Mouse (Mus musculus) liver, embryonic 14.5 days (tissue): ENCODE measurements around the gene Afp. TPM values are rescaled to one million over a fixed set of nuclear protein-coding genes. Genes with fewer than 3 reads are reported as not detected.

Experiments used
- ATAC-seq: fragments of 200-750 bp; cut with Nextera tagmentation; 2 replicates; pipeline ENCODE4 v1.8.0; 2017; ENCODE audit warnings: moderate number of reproducible peaks, mild to moderate bottlenecking, moderate library complexity; ENCODE audit not compliant: insufficient read depth
- DNase-seq, 3 experiments: peaks; one replicate each; pipeline ENCODE4 v3.0.0-alpha.2; 2012 to 2013; ENCODE audit warnings: low read depth in 3 of 3, low spot score in 3 of 3
- H3K27ac ChIP-seq: fragments of 300-500 bp; sonication (generic); 2 replicates; pipeline ENCODE4 v1.5.1; 2014; ENCODE audit warnings: moderate library complexity, mild to moderate bottlenecking, control low read depth, inconsistent platforms
- H3K27me3 ChIP-seq: fragments of 300-500 bp; sonication (generic); 2 replicates; pipeline ENCODE4 v1.6.1; 2014; ENCODE audit warnings: mild to moderate bottlenecking, low read length, moderate library complexity; ENCODE audit not compliant: control insufficient read depth, insufficient read depth
- H3K36me3 ChIP-seq: fragments of 300-500 bp; sonication (generic); replicated peaks from 2 replicates; pipeline ENCODE4 v1.6.1; 2014; ENCODE audit warnings: low read depth; ENCODE audit not compliant: control insufficient read depth, insufficient read depth
- H3K4me1 ChIP-seq, 2 experiments: fragments of 200-500 bp in 1 of 2; fragments of 300-500 bp in 1 of 2; sonication (generic) in 1 of 2; replicated peaks; 2 replicates each; pipeline ENCODE4 v1.6.1; 2012 to 2014; ENCODE audit warnings: antibody characterized with exemption in 1 of 2, inconsistent platforms in 1 of 2, low read length in 1 of 2; ENCODE audit not compliant: control insufficient read depth in 2 of 2, insufficient read depth in 2 of 2
- H3K4me2 ChIP-seq: fragments of 300-500 bp; sonication (generic); 2 replicates; pipeline ENCODE4 v1.6.1; 2014; ENCODE audit warnings: low read depth, mild to moderate bottlenecking, control low read depth, moderate library complexity
- H3K4me3 ChIP-seq, 2 experiments: fragments of 200-500 bp in 1 of 2; fragments of 300-500 bp in 1 of 2; sonication (generic) in 1 of 2; 2 replicates each; pipeline ENCODE4 v1.5.1; 2012 to 2014; ENCODE audit warnings: low read depth in 2 of 2, low read length in 2 of 2, mild to moderate bottlenecking in 2 of 2, control low read depth in 1 of 2, inconsistent platforms in 1 of 2, moderate library complexity in 1 of 2; ENCODE audit not compliant: insufficient read depth in 1 of 2
- H3K9ac ChIP-seq: fragments of 300-500 bp; sonication (generic); replicated peaks from 2 replicates; pipeline ENCODE4 v1.6.1; 2014; ENCODE audit warnings: mild to moderate bottlenecking, control low read depth, moderate library complexity
- H3K9me3 ChIP-seq: fragments of 300-500 bp; sonication (generic); 2 replicates; pipeline ENCODE4 v1.6.1; 2016; ENCODE audit warnings: low read length, mixed read lengths; ENCODE audit not compliant: control insufficient read depth
- CTCF ChIP-seq: IDR thresholded peaks from 2 replicates; pipeline ENCODE4 v1.5.1; 2016; ENCODE audit warnings: antibody characterized with exemption, low read depth, control low read depth
- EP300 ChIP-seq: IDR thresholded peaks from 2 replicates; pipeline ENCODE4 v1.6.1; 2016; ENCODE audit warnings: antibody characterized with exemption, low read depth
- WGBS: fragments of 180-500 bp; shearing (Covaris S2); extraction: QIAGEN DNeasy Blood & Tissue Kit; methylation state at CpG from one replicate; pipeline ENCODE4 v1.1.7; 2014; ENCODE audit not compliant: insufficient replicate concordance; 5-methylcytosine and 5-hydroxymethylcytosine counted together
- polyA plus RNA-seq, 2 experiments: library from polyadenylated mRNA; depleted of rRNA in 1 of 2; stranded (reverse) in 1 of 2; unstranded in 1 of 2; fragments of >200 nt; fragmentation: Nextera tagmentation in 1 of 2; extraction: Ambion mirVana in 1 of 2; gene quantifications; 2 replicates each; pipeline versions ENCODE4 v1.2.1 to v1.2.3; 2012 to 2014

The Afp gene
- polyA plus RNA-seq, 2 experiments: 8,021 to 11,484 TPM

- DNase-seq (no peak), ATAC-seq (peak; percentile 47)
- no peak overlapping the region for H3K27ac ChIP-seq
- no peak overlapping the region for H3K4me2 ChIP-seq
- no peaks in the 10 kb centered on the region for H3K36me3 ChIP-seq
- TF ChIP-seq EP300 (no peak), CTCF (no peak)
- H3K27me3 ChIP-seq: no peaks in the 10 kb centered on the region
- no peak overlapping the region for H3K4me3 ChIP-seq
- H3K4me1 ChIP-seq: no peaks in the 10 kb centered on the region
- 67% methylated on average over 5 of the region's 5 CpGs for WGBS
- H3K9me3 ChIP-seq: no peaks in the 10 kb centered on the region
- no peak overlapping the region for H3K9ac ChIP-seq
Observed at GRCm38 (mm10) chr5:90509828-90510592, 19.5 kb downstream of the Afp start.

GRCm38 (mm10) chr5:90512288-90512955, 21.9 kb downstream of the Afp start:
- TF ChIP-seq EP300: no peak
- 0 out of 2 replicates have a peak, but pooled peaks have one; percentile 3 for TF ChIP-seq CTCF
- H3K4me1 ChIP-seq: no peaks in the 10 kb centered on the region
- no peaks in the 10 kb centered on the region for H3K36me3 ChIP-seq
- no peaks in the 10 kb centered on the region for H3K27me3 ChIP-seq
- H3K4me2 ChIP-seq: no peak overlapping the region
- DNase-seq (no peak), ATAC-seq (no peak)
- no peaks in the 10 kb centered on the region for H3K9me3 ChIP-seq
- no peak overlapping the region for H3K9ac ChIP-seq
- WGBS: 51% methylated on average over 6 of the region's 6 CpGs
- no peak overlapping the region for H3K27ac ChIP-seq
- H3K4me3 ChIP-seq: no peak overlapping the region

GRCm38 (mm10) chr5:90515561-90515960, 25.0 kb downstream of the Afp start:
- ATAC-seq (no peak), DNase-seq (no peak)
- H3K4me2 ChIP-seq: no peak overlapping the region
- WGBS: 64% methylated on average over 6 of the region's 6 CpGs
- H3K9ac ChIP-seq: no peak overlapping the region
- no peak overlapping the region for H3K27ac ChIP-seq
- no peak overlapping the region for H3K4me3 ChIP-seq
- no peaks in the 10 kb centered on the region for H3K4me1 ChIP-seq
- TF ChIP-seq CTCF: no peak
- no peak for TF ChIP-seq EP300
- no peaks in the 10 kb centered on the region for H3K36me3 ChIP-seq
- H3K27me3 ChIP-seq: no peaks in the 10 kb centered on the region
- no peaks in the 10 kb centered on the region for H3K9me3 ChIP-seq

GRCm38 (mm10) chr5:90518356-90519100, 28.0 kb downstream of the Afp start, which contains the start of gene Afm:
Gene Afm (plus strand): TSS chr5:90518932.
- no peak for TF ChIP-seq EP300
- no peak for TF ChIP-seq CTCF
- WGBS: 60% methylated on average over 6 of the region's 6 CpGs
- DNase-seq (no peak), ATAC-seq (no peak)
- Histone ChIP-seq H3K27ac (no peak within 1 kb of the TSS), H3K9me3 (no peaks in the 10 kb centered on the region), H3K4me3 (peak within 1 kb of the TSS in 1 of 2 experiments; percentile 4; a peak in 1 of 4 replicates), H3K4me1 (0 out of 4 replicates have a peak, but pooled peaks cover 0 to 1% of the 10 kb centered on the region in 2 experiments), H3K36me3 (no peaks in the 10 kb centered on the region), H3K4me2 (peak within 1 kb of the TSS; percentile 31), H3K9ac (no peak within 1 kb of the TSS), H3K27me3 (no peaks in the 10 kb centered on the region)

- DNase-seq (no peak), ATAC-seq (no peak)
- Histone ChIP-seq H3K9me3 (no peaks in the 10 kb centered on the region), H3K36me3 (no peaks in the 10 kb centered on the region), H3K4me3 (no peak overlapping the region), H3K4me1 (peaks cover 0 to under 1% of the 10 kb centered on the region in 2 experiments; a peak in 1 of 4 replicates), H3K9ac (no peak overlapping the region), H3K27me3 (no peaks in the 10 kb centered on the region), H3K4me2 (no peak overlapping the region), H3K27ac (no peak overlapping the region)
- WGBS: 64% methylated on average over 8 of the region's 8 CpGs
- TF ChIP-seq CTCF (no peak), EP300 (no peak)
Observed at GRCm38 (mm10) chr5:90551191-90551590, 60.7 kb downstream of the Afp start.
